Mouse (Mus musculus) forebrain, embryonic 16.5 days (tissue): ENCODE measurements around the gene Dnah8. TPM values are rescaled to one million over a fixed set of nuclear protein-coding genes. Genes with fewer than 3 reads are reported as not detected.

Experiments
- ATAC-seq: fragments of 200-750 bp; cut with Nextera tagmentation; 2 replicates; pipeline ENCODE4 v1.8.0; 2017; ENCODE audit warnings: mild to moderate bottlenecking, moderate library complexity
- H3K27ac ChIP-seq: fragments of 300-500 bp; sonication (generic); 2 replicates; pipeline ENCODE4 v1.5.1; 2014; ENCODE audit warnings: low read length, control low read depth
- H3K27me3 ChIP-seq: fragments of 300-500 bp; sonication (generic); replicated peaks from 2 replicates; pipeline ENCODE4 v1.6.1; 2014; ENCODE audit warnings: low read length; ENCODE audit not compliant: control insufficient read depth, insufficient read depth
- H3K36me3 ChIP-seq: fragments of 300-500 bp; sonication (generic); 2 replicates; pipeline ENCODE4 v1.6.1; 2014; ENCODE audit not compliant: control insufficient read depth, insufficient read depth
- H3K4me1 ChIP-seq: fragments of 300-500 bp; sonication (generic); replicated peaks from 2 replicates; pipeline ENCODE4 v1.6.1; 2014; ENCODE audit warnings: low read length; ENCODE audit not compliant: control insufficient read depth, insufficient read depth
- H3K4me2 ChIP-seq: fragments of 300-500 bp; sonication (generic); 2 replicates; pipeline ENCODE4 v1.6.1; 2014; ENCODE audit warnings: mild to moderate bottlenecking, low read length, control low read depth
- H3K4me3 ChIP-seq: fragments of 300-500 bp; sonication (generic); replicated peaks from 2 replicates; pipeline ENCODE4 v1.5.1; 2014; ENCODE audit warnings: mild to moderate bottlenecking, low read length, control low read depth
- H3K9ac ChIP-seq: fragments of 300-500 bp; sonication (generic); replicated peaks from 2 replicates; pipeline ENCODE4 v1.6.1; 2014; ENCODE audit warnings: low read depth, low read length, control low read depth
- H3K9me3 ChIP-seq: fragments of 300-500 bp; sonication (generic); 2 replicates; pipeline ENCODE4 v1.6.1; 2016; ENCODE audit warnings: low read length; ENCODE audit not compliant: control insufficient read depth
- whole genome bisulfite sequencing: fragments of 180-500 bp; shearing (Covaris S2); extraction: QIAGEN DNeasy Blood & Tissue Kit; methylation state at CpG from one replicate; pipeline ENCODE4 v1.1.7; 2014; 5-methylcytosine and 5-hydroxymethylcytosine counted together
- polyA plus RNA-seq: library from polyadenylated mRNA; unstranded; fragments of >200 nt; fragmentation: Nextera tagmentation; extraction: Ambion mirVana; gene quantifications from 2 replicates; pipeline ENCODE4 v1.2.1, GENCODE M21; 2015

The Dnah8 gene
- polyA plus RNA-seq, 1 experiment from 2014 or later = 1.6 TPM

- H3K9me3 ChIP-seq = no peaks in the 10 kb centered on the region
- H3K36me3 ChIP-seq = peaks cover 2% of the 10 kb centered on the region; the same call in 1 of the 2 replicates
- H3K4me2 ChIP-seq = no peak overlapping the region
- no peak overlapping the region for H3K27ac ChIP-seq
- no peak overlapping the region for H3K4me3 ChIP-seq
- no peaks in the 10 kb centered on the region for H3K27me3 ChIP-seq
- peaks cover 4% of the 10 kb centered on the region; the same call in 1 of the 2 replicates for H3K4me1 ChIP-seq
- ATAC-seq = no peak
- no peak overlapping the region for H3K9ac ChIP-seq
- WGBS = 37% methylated on average over 17 of the region's 17 CpGs
Measured at GRCm38 (mm10) chr17:30590417-30591198, 33.5 kb upstream of the Dnah8 start.

- Histone ChIP-seq H3K27ac (no peak overlapping the region), H3K36me3 (peaks cover 12% of the 10 kb centered on the region), H3K4me3 (no peak overlapping the region), H3K4me1 (peaks cover 4% of the 10 kb centered on the region; the same call in 1 of the 2 replicates), H3K27me3 (no peaks in the 10 kb centered on the region), H3K9me3 (no peaks in the 10 kb centered on the region), H3K4me2 (no peak overlapping the region), H3K9ac (no peak overlapping the region)
- WGBS = 40% methylated on average over 5 of the region's 5 CpGs
- ATAC-seq = no peak
Measured at GRCm38 (mm10) chr17:30594407-30594806, 29.7 kb upstream of the Dnah8 start.

- ATAC-seq = no peak
- H3K9ac ChIP-seq = no peak overlapping the region
- H3K4me2 ChIP-seq = no peak overlapping the region
- H3K4me3 ChIP-seq = no peak overlapping the region
- peaks cover 4% of the 10 kb centered on the region; the same call in 1 of the 2 replicates for H3K4me1 ChIP-seq
- no peak overlapping the region for H3K27ac ChIP-seq
- H3K27me3 ChIP-seq = no peaks in the 10 kb centered on the region
- peaks cover 12% of the 10 kb centered on the region for H3K36me3 ChIP-seq
- WGBS = 56% methylated on average over 6 of the region's 6 CpGs
- no peaks in the 10 kb centered on the region for H3K9me3 ChIP-seq
Measured at GRCm38 (mm10) chr17:30594846-30595245, 29.3 kb upstream of the Dnah8 start.

GRCm38 (mm10) chr17:30597786-30598185 lies 26.4 kb upstream of the Dnah8 start:
- no peak for ATAC-seq
- Histone ChIP-seq H3K4me3 (no peak overlapping the region), H3K4me1 (no peaks in the 10 kb centered on the region), H3K27ac (no peak overlapping the region), H3K27me3 (no peaks in the 10 kb centered on the region), H3K9ac (no peak overlapping the region), H3K36me3 (peaks cover 18% of the 10 kb centered on the region), H3K9me3 (no peaks in the 10 kb centered on the region), H3K4me2 (no peak overlapping the region)
- 95% methylated on average over 9 of the region's 9 CpGs for WGBS

- Histone ChIP-seq H3K36me3 (peaks cover 16% of the 10 kb centered on the region), H3K27ac (no peak overlapping the region), H3K9ac (no peak overlapping the region), H3K27me3 (no peaks in the 10 kb centered on the region), H3K4me3 (no peak overlapping the region), H3K4me1 (no peaks in the 10 kb centered on the region), H3K9me3 (no peaks in the 10 kb centered on the region), H3K4me2 (no peak overlapping the region)
- ATAC-seq = no peak
- WGBS = 78% methylated on average over 5 of the region's 5 CpGs
Measured at GRCm38 (mm10) chr17:30598300-30598699, 25.9 kb upstream of the Dnah8 start.

GRCm38 (mm10) chr17:30602175-30602574 lies 22.0 kb upstream of the Dnah8 start:
- ATAC-seq = no peak
- no peaks in the 10 kb centered on the region for H3K4me1 ChIP-seq
- H3K9me3 ChIP-seq = no peaks in the 10 kb centered on the region
- H3K9ac ChIP-seq = no peak overlapping the region
- 90% methylated on average over 14 of the region's 14 CpGs for WGBS
- no peak overlapping the region for H3K4me3 ChIP-seq
- no peak overlapping the region for H3K4me2 ChIP-seq
- peaks cover 12% of the 10 kb centered on the region for H3K36me3 ChIP-seq
- no peaks in the 10 kb centered on the region for H3K27me3 ChIP-seq
- no peak overlapping the region for H3K27ac ChIP-seq

GRCm38 (mm10) chr17:30604296-30604695 lies 19.9 kb upstream of the Dnah8 start:
- Histone ChIP-seq H3K9me3 (no peaks in the 10 kb centered on the region), H3K36me3 (peaks cover 6% of the 10 kb centered on the region; the same call in 1 of the 2 replicates), H3K27me3 (no peaks in the 10 kb centered on the region), H3K4me2 (no peak overlapping the region), H3K27ac (no peak overlapping the region), H3K4me3 (no peak overlapping the region), H3K9ac (no peak overlapping the region), H3K4me1 (peaks cover 7% of the 10 kb centered on the region)
- 92% methylated on average over 6 of the region's 6 CpGs for WGBS
- no peak for ATAC-seq

GRCm38 (mm10) chr17:30605001-30605400 lies 19.2 kb upstream of the Dnah8 start:
- H3K9me3 ChIP-seq = no peaks in the 10 kb centered on the region
- no peak overlapping the region for H3K9ac ChIP-seq
- H3K4me2 ChIP-seq = no peak overlapping the region
- H3K27ac ChIP-seq = no peak overlapping the region
- no peak overlapping the region for H3K4me3 ChIP-seq
- H3K36me3 ChIP-seq = peaks cover 6% of the 10 kb centered on the region; the same call in 1 of the 2 replicates
- WGBS = 88% methylated on average over 5 of the region's 5 CpGs
- ATAC-seq = no peak
- no peaks in the 10 kb centered on the region for H3K27me3 ChIP-seq
- peaks cover 7% of the 10 kb centered on the region for H3K4me1 ChIP-seq

- 89% methylated on average over 11 of the region's 11 CpGs for WGBS
Measured at GRCm38 (mm10) chr17:30606206-30606605, 17.9 kb upstream of the Dnah8 start.

More at GRCm38 (mm10) chr17:30606206-30606605, 17.9 kb upstream of the Dnah8 start:
- Histone ChIP-seq H3K27ac (no peak overlapping the region), H3K9me3 (no peaks in the 10 kb centered on the region), H3K27me3 (no peaks in the 10 kb centered on the region), H3K4me2 (no peak overlapping the region), H3K4me1 (peaks cover 10% of the 10 kb centered on the region), H3K9ac (no peak overlapping the region), H3K4me3 (no peak overlapping the region), H3K36me3 (peaks cover 6% of the 10 kb centered on the region; the same call in 1 of the 2 replicates)
- no peak for ATAC-seq
